Mouse (Mus musculus): ENCODE results near the gene Ikzf5. TPM values are rescaled to one million over a fixed set of nuclear protein-coding genes. Genes with fewer than 3 reads are reported as not detected.
"Not testable (repeated sequence)": the region's sequence is repeated elsewhere in the genome, so short reads cannot be mapped to it uniquely, and the experiment has no call there.

Ikzf5 gene
- total RNA-seq (2021) = 10 to 100 TPM; 36.8 to 37.2 TPM
- polyA plus RNA-seq (2012; rRNA removed) = 7.4 and 7.9 TPM in 2 replicates
- long read RNA-seq, full-length matches to known transcripts = 4 of 5 reads
- long read RNA-seq, partial matches to known transcripts = 0 of 5 reads
- long read RNA-seq, other reads (novel, unspliced or antisense) = 1 of 5 reads

DNA sequence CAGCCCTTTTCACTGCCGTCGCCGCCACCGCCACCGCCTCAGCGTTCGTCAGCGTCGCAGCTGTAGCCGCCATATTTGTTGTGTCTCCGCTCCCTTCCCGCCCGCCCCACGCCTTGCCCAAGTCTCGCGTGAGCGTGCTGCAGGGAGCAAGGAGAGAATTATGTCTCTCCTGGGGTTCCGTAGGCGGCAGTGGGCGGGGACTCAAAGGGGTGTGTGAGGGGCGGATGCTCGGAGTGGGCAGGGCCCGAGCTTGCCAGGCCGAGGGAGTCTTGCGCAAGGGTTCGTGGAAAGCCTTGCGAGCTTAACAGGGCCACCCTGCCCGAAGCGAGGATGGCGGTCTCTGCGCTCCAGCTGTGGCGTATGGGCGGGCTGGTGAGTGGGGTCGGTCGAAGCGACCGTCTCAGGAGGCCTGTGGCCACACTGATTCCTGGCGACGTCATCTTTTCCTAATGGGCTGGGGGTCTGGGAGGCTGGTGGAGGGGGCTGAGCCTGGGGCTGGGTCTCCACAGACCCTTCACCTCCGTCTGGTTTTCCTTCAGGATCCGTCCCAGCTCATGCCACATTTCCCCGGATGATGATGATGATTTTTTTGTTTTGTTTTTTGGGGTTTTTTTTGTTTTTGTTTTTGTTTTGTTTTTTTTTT is at the start of gene Ikzf5, which contains the start of gene Acadsb:
TSS of gene Ikzf5 (minus strand) at position 106 of the 643 bp plus-strand sequence.
TSS of gene Acadsb (plus strand) at position 186 of the 643 bp plus-strand sequence.
- peak; percentile 100 for DNase-seq

DNA sequence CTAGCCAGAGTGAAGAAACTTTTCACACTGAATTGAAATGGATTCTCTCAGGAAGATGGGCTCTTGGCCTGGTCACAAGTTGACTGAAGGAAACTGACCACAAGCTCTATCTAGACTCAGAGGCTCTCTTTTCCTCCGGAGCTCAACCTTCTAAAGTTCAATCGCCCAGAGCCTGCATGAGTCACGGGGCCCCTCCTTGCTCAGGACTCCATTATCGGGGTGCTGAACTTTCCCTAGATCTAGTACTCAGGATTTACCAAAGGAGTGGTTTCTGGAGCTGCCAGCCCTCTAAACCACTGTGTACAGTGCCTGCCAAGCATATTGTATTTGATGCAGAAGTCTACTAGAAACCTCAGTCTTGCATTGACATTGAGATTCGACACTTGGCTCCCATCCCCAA is 46.4 kb upstream of the Ikzf5 start:
- DNase-seq = no peak

DNA sequence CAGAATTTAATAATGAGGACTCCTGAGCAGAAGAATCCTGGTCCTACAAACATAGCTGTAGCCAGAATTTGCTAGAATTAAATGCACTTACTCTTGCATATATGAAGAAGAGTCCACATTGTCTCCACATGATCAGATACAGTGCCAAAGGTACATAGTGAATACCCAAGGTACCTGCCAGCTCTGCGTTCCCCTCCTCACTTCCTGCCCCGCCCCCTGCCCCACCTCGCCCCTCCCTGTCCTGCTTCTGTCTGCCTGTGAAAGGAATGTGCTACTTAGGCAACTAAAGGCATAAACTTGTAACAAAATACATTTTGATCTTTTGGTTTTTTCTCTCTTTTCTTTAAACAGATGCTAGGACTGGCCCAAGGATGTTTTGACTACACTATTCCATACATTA is 26.7 kb upstream of the Ikzf5 start:
- no peak for DNase-seq

DNA sequence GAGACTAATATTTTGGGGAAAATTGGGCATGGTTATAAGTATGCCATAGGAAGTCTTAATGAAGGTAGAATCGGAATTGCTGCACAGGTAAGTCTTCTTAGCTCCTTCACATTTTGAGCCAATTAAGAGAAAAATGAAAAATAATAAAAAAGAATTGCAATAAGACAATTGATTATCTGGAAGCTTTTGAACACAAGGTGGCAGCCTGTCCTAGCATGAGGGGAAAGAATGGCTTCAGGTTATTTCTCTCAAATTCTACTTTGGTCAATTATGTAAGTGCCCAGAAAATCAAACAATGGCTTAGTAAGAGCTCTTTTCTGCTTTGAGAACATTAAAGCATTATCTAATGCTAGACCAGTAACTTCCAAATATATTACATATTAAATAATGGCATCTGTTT is 24.0 kb upstream of the Ikzf5 start:
- DNase-seq = no peak

DNA sequence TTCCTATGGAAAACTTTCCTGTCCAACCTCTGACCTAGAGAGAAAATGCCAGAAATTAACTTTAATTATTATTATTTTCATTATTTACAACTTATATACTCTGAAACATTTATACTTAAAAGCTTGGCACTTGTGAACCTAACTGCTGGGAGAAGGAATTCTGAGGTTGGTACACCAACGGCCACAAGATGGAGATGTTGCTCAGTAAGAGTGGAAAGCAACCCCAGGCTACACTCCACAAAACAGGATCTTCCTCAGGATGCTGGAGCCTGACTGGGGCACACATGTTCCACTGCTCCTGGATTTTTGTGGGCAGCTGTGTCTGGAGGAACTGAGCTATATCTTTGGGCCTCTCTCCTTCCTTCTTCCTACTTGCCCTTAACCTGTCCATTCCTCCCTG is 21.9 kb upstream of the Ikzf5 start:
- peak; percentile 22 for DNase-seq

GRCm38 (mm10) chr7:131427331-131427730 is 17.0 kb upstream of the Ikzf5 start:
- DNase-seq = peak; percentile 61

DNA sequence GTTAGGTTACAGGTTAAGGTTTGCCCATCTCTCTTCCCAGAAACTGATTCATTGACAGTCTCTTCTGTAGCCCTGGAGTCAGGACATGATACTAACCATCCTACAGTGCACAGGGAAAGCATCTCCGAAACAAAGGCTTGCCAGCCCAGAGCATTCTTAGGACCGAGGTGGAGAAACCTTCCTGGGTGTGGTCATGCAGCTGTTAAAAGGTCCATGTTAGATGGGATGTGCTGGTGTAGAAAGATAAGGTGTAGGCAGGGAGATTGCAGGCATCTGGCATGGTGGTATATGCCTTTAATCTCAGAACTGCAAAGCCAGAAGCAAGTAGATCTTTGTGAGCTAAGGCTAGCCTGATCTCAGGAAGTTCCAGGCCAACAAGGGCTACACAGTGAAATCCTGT is 14.6 kb upstream of the Ikzf5 start:
- no peak for DNase-seq

- no peak for DNase-seq
These were observed 7.3 kb upstream of the Ikzf5 start for GRCm38 (mm10) chr7:131417605-131418004.

DNA sequence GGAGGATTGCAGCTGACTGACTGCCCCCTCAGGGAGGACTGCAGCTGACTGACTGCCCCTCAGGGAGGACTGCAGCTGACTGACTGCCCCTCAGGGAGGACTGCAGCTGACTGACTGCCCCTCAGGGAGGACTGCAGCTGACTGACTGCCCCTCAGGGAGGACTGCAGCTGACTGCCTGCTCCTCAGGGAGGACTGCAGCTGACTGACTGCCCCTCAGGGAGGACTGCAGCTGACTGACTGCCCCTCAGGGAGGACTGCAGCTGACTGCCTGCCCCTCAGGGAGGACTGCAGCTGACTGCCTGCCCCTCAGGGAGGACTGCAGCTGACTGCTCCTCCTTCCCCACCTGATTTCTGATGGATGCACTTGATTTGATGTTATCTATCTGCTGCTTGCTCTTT is 6.4 kb upstream of the Ikzf5 start:
- DNase-seq = not testable (repeated sequence)

DNA sequence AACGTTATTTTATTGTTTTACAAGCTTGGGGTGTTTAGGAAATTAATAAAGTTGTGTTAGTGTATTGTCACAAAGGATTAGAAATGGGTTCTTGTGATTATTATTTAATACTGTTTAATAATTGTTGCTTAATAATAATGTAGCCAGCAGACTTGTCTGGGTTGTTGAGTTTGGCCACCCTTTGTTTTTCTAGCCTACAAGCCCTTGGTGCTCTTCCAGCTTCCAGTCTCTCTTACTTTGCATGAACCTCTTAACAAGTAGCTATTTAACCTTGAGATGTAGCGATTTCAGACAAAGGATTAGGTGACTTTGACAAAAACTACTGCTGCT is 1.6 kb upstream of the Ikzf5 start:
- DNase-seq = no peak

DNA sequence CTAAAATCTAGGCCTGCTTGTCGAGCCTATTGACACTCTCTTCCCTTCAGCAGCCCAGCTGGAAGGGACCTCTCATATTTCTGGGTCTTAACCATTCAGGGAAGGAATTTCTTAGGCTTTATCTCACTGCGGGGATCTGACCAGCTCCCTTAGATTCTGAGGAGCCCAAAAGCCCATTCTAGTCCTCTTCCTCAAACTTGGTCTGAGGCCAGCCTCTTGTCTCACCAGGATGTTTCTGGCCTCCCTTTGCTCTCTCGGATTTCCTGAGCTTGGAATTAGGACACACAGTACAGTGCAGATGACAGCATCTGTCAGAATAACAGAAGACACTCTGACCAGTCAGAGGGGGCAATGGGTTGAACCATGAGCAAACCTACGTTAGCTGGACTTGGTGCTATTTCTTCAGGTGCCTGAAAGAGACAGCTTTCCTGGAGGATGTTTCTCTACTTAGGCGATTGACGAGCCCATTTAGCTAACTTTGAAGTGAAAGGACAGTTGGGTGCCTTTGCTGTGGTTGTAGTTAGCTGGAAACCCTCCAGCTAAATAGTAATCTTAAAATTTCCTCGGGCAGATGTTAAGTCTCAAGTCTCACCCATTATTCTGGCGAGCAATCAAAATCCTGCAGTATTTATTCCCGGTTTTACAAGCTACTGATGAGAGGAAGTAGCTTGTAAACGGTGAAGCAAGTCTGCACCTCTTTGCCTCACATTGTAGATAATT is 1.1 kb upstream of the Ikzf5 start:
- peak; percentile 51 for DNase-seq

DNA sequence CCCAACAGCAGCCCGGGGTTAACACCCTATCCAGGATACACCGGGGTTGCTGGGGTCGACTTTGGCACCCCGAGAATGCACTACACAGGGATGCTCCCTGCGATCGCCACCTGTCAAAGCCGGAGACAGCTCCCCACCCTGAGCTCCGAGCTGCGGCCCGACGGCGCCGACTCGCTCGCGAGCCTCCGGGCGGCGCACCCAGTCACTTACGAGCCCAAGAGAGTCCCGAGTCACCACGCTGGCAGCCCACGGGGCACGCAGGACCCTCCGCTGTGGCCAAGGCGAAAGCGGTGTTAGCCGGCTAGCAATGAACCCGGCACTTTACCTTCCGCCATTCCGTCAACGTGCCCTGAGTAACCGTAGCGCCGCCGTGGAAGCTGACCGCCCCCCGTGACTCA is 334 bp downstream of the Ikzf5 start:
- no peak for DNase-seq

DNA sequence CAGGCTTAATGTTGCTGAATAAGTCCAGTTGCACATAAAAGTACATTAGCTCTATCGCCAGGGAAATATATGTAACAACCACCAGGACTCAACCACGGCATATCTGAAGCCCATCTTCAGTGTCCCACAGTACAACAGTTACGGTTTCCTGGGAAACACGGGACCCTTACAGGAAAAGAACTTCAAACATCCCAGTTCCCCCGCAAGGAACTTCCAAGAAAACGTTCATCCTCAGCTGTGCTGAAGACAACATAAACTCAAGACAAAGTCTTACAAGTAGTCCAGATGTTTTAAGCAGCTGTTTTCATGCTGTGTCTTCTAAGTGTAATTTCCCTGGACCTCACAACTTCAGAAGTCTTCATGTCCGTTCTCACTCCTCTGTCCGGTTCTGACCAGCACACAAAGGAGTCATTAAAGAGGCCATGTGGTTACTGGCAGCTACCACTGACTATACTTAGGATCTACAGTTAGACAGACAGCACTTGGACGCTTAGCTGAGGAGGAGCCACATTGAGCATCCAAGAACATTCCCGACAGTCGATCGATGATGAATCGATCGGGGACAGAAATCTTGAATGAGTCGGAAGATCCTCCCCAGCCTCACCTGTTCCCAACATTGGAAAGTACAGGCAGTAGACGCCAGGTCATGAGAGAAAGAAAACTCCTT is 867 bp downstream of the Ikzf5 start:
- DNase-seq = no peak

GRCm38 (mm10) chr7:131391761-131392160 is 18.6 kb downstream of the Ikzf5 start:
- DNase-seq = not testable (repeated sequence)

DNA sequence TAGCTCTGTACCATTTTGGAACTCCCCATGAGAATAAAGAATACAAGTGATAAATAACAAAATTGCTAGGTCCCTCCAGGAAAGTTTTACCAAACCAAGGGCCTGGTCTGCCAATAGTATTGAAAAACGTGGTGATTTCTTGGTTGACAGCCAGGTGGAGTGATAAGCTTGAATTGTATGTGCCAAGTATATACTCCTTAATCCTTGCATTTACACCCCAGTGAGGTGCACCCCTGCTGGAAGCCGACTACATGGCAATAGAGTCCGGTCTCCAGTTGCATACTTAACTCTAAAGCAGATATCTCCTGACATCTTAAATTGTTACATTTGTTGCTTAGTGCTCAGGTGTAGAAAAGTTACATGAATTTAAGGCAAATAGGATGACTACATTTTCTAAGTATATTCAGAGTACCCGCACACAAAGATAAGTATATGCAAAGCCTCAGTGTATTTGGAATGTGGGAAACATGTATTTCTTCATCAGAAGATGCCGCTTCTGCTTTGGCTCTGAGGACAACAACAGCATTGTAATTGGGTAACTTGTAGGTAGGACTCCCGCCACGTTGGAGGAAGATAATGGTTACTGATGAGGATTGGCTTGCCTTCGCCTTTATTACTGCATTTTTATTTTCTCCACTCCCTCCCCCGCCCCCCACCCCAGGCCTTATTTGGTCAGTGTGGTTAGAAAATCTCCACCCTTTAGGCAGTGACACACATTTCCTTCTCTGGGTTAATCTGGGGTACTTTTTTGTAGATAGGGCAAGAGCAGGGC is 38.3 kb downstream of the Ikzf5 start:
- DNase-seq = no peak

- no peak for DNase-seq
These were observed 38.9 kb downstream of the Ikzf5 start for GRCm38 (mm10) chr7:131371470-131371860.

DNA sequence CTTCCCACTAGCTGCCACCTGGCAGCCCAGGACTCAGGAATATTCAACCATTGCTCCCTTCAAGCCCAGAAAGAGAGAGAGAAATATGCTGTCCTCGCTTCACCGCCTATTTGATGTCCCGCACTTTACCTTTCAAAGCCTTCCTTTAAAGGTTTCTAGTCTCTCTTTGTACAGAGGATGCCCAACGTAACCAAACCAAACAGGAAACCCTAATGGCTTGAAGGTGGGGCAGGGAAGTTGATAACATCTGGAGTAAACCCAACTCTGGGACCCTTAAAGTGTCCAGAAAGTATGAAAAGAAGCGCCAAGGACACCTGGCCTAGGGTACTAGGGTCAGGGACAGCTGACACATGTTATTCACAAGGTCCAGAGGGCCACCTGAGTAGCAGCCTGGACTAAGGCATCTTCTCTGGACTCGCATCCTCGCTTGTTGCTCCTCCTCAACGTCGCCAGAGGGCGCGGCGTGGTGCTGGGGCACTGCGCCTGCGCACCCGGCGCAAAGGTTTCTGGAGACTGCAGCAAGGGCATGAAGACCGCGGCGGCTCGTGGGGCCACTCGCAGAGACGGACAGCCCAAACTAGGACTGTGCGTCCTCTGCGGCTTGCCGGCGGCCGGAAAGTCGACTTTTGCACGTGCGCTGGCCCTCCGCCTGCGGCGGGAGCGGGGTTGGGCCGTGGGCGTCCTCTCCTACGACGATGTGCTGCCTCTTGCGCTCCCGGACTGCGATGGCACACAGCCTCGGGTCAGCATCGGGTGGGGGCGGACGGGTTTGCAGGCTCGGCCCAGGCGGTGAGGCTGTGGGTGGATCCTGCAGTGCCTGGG is 39.5 kb downstream of the Ikzf5 start, which contains the start of gene Pstk:
TSS of gene Pstk (plus strand) at position 494 of the 822 bp plus-strand sequence.
- DNase-seq = peak; percentile 94

DNA sequence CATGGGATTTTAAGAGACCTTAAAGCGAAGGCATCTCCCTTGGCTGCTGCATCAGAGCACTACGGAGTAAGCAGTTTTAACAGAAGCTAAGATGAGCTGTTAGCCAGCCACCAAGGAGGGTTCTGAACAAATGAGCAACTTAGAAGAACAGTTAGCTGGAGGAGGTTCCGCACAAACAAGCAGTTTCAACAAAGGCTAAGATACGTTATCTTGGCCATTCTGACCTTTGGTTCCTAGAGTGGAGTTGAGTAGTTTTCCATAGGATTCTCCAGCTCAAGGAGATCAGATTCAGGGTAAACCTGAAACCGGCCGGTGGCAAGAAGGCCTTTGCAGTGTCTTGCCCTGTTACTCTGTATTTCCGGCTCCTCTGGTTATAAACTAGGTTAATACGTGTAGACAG is 46.2 kb downstream of the Ikzf5 start:
- DNase-seq = no peak

- peak; percentile 96 for DNase-seq
These were observed 47.6 kb downstream of the Ikzf5 start, which contains the start of gene 2310057M21Rik for GRCm38 (mm10) chr7:131362615-131363300. TSS of gene 2310057M21Rik (minus strand) at chr7:131362759.

GRCm38 (mm10) chr7:131362269-131362614 is 48.1 kb downstream of the Ikzf5 start:
- DNase-seq = no peak

DNA sequence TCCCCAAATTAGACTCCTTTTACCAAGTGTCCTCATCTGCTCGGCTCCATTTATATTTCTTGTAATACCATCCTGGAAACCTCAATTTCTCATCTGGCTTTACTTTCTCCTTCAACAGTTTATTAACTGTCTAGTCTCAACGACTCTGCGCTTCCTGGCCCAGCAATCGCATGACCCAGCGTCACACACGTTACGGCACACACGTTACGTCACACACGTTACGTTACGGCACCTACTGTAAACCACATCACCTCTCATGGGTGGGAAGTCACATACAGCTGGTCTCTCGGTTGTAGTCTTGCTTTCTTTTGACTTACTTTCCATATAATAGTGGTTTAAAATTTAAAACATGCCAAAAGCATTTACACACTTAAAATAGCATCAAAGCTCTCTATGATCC is 54.2 kb downstream of the Ikzf5 start:
- no peak for DNase-seq

All from adrenal gland, adult 2 months (tissue).